Mouse (Mus musculus) lung, postnatal 25 days (tissue): ENCODE data around the gene Brca2.
"Not testable (repeated sequence)": the region's sequence is repeated elsewhere in the genome, so short reads cannot be mapped to it uniquely, and the experiment has no call there.

ENCODE experiments used
- DNase-seq: peaks from one replicate; pipeline ENCODE4 v3.0.0; 2022; ENCODE audit warnings: low spot score

The Brca2 gene

DNA sequence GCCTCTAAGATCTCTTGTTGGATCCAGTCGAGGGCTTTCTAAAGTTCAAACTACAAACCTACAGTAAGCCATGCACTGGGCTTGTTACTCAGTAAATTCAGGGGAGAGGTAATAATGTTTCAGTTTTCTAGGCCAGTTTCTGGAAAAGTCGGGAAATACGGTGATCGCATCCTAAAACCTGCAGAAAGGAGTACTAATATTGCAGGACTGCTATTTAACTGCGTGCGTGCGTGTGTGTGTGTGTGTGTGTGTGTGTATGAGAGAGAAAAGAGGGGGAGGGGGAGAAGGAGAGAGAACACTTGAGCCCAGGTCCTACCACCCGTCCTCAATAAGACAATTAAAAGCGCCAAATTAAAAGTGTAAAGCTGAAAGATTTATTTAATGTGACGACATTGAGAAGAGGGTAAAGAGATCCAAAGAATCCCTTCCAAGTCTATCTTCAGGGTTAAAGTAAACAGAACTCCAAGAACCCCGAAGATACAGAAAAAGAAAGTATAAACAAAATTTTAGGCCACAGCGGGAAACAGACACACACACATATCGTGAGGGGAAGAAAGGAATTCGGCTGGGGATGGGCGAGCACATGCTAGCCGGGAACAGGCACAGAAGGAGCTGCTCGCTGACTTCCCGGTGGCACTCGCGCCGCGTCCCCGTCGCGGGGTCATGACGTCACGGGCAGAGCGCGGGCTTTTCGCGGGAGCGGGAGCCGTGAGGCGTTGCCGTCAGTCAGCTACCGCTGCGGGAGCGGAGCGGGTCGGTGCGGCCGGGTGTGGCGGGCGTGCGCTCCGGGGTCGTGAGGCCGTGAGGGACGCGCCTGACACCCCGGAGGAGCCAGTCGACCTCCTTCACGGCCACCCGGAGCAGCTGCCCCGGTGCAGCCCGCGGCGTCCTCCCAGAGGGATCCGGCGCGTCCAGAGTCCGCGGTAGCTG, at the start of gene Brca2:
TSS of gene Brca2 (plus strand) at position 694 of the 930 bp plus-strand sequence.
- DNase-seq, result peak; percentile 91

DNA sequence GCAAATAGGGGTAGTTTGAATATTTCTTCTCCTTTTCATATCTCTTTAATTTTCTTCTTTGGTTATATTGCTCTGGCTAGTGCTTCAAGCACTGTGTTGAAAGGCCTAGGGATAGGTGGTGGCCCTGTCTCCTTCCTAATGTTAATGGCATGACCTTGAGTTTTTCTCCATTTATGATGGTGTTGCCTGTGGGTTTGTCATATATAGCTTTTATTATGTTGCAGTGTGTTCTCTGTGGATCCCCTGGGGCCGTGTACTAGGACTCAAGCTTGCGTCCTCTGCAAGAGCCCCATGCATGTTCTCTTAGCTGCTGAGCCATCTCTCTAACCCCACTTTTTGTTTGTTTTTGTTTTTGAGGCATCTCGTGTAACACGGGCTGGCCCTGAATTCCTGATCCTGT, 45.1 kb upstream of the Brca2 start:
- DNase-seq, result no peak

DNA sequence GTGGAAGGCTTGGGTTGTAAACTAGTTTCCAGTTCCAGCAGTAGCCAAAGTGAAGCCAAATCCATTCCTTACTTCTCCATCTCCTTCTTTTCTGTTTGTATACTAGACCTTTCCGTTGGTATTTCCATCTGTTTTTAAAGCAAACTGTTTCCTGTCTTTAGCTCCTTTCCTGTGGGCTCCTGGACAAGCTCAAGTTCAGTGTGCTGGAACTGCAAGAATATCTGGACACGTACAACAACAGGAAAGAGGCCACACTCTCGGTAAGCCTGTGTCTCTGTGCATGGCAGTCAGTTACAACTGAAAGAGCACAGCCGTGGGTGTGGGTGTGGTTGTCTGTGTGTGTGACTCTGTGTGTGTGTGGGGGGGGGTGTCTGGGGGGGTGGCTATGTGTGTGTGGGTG, 43.8 kb upstream of the Brca2 start:
- DNase-seq, result no peak

DNA sequence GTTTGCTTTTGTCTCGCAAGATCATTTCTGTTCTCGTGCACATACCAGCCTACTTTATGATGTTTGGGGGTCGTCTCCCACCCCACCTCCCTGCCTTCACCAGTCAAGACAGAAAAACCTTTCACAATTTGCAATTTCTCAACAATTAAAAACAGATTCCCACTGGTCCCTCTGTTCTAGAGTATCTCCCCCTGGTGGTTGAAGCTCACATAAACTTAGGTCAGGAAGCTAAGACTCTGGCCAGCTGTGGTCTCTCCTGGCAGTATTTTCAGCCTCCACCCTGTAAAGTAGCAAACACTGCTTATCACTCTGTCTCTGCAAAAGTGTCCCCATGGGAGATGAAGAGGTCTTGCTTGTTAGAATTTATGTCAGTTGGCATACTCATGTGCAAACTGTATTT, 37.2 kb upstream of the Brca2 start:
- peak; percentile 61 for DNase-seq

DNA sequence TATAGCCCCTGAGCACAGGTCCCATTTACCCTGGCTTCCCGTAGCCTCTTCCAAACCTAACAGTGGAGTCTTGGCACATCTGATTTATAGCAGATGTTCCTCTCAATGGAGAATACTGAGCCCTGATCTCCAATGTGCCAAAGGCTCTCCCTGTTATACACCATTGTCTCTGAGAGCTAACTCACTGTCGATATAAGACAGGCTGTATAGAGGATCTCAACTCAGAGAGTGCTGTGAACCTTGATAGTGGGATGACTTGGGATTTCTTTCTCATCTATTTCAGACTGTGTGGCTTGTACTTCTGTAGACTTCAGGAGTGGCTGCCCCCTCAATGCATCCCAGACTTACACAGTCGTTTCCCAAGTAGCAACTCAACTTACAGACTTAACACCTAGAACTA, 32.1 kb upstream of the Brca2 start:
- DNase-seq, result no peak

DNA sequence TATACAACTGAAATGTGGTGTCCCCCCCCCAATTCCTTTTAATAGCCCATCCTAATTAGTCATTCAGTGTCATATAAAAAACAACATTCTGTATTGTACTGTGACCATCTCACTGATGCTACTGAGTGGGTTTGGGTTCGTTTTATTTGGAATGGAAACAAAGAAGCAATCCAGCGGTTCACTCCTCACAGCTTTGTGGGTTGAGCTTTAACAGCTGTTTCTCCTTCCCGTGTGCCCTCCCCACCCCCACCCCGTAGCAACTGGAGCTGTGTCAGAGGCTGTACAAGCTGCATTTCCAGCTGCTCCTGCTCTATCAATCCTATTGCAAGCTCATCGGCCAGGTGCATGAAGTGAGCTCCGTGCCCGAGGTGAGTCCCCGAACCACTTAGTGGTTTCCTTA, 31.6 kb upstream of the Brca2 start:
- no peak for DNase-seq

DNA sequence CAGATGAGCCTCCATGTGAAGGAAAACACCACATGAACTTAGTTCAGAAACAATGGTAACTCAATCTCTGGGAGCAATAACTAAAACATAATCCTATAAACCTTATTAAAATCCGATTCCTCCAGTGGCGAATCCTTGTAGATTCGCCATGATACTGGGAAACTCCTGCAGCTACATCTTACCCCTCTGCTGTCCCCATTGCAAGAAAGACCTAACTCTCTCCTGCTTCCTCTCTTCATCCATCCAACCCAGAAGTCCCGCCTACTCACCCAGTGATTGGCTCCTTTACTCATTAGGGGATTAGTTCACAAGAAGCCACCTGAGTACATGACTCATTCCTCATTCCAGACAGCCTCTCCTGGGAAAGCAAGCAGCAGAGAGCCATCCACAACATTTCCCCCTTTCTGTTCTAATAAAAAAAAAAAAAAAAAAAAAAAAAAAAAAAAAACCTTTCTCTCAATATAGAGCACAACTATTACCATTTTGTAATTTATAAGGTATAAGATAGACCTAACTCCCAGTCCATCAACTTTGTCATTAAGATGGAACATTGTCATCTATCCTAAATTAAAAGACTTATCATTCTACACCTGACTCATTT, 30.8 kb upstream of the Brca2 start:
- DNase-seq, result not testable (repeated sequence)

DNA sequence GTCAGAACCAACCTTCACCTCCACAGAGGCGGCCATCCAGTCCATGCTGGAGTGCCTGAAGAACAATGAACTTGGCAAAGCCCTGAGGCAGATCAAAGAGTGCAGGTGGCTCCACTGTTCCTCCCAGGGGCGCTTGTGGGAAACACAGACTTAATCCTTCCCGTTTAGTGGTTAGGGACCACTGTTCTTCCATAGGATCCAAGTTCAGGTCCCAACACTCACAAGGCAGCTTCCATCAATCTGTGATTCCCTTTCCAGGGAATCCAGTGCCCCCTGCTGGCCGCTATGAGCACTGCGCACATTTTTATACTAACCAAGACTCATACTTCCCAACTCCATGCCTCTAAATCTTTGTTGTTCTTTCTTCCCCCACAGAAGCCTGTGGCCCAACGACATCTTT, 26.6 kb upstream of the Brca2 start:
- DNase-seq, result peak; percentile 37

DNA sequence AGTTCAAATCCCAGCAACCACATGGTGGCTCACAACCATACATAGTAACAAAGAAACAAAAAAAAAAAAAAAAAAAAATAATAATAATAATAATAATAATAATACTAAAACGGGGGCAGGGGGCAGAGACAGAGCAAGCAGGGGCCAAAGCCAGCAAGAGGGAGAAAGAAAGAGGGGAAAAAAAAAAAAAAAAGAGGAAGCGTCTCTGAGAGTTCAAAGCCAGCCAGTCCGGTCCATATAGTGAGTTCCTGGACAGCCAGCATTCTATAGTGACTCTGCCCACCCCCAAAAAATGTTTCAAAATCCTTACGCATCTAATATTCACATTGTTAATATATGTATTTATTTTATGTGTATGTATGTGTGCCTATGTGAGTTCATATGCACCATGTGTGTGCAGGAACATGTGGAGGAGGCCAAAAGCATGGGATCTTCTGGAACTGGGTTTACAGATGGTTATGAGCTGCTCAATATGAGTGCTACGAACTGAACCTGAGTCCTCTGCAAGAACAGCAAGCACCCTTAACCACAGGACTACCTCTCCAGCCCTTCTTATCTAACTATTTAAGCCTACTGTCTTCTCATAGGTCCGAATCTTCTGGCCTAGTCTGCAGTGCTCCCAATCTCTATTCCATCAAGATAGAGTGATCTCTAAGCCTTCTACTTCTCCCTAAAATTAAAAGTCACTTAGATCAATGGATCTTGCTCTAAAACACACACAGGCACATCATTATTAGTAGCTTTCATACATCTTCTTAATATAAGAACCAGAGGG, 11.8 kb upstream of the Brca2 start:
- DNase-seq, result no peak

DNA sequence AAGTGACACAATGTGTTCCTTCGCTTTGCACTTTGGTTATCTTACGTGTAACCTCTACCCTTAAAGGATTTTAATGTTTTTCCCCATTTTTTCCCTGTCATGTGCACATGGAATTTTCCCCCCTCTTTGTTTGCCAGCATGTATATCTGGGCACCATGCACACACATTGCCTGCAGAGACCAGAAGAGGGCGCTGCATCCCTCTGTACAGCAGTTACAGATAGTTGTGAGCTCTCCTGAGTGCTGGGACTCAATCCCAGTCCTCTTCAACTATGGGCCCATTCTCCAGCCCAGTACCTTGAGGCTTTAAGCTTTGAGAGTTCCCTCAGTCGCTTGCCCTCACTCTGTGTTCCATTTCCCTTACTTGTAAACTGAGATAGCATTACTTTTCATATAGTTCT, 9.2 kb upstream of the Brca2 start:
- DNase-seq, result no peak

DNA sequence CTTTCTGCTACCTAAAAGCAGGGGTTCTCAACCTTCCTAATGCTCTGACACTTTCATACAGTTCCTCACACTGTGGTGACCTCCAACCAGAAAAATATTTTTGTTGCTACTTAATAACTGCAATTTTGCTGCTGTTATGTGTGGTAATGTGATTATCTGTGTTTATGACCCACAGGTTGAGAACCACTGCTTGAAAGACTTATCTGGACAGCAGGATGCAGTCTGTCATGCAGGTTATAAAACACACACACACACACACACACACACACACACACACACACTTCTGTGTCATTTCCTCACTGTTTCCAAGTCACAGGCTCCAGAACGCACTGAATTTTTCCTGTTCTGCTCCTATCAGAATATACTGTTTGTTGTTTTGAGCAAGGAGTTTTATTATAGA, 8.4 kb upstream of the Brca2 start:
- DNase-seq, result no peak

DNA sequence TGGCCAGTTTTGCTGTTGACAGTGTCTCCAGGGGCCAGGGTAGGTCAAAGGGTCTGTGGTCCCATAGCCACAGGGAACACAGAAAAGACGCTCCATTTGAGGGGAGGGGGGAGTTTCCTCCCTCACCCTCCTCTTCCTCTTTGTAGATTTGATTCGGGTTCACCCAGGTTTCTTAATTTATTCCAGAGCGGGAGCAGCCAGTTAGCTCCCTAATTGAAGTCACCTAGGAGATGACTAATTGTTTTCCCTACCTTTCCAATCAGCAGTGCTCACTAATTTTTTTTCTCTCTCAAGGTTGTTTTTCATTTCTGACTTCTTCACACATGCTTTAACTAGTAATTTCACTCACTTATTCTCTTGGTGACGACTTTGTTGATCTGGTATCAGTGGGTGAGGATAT, 4.4 kb upstream of the Brca2 start, which contains the start of gene Zar1l:
TSS of gene Zar1l (minus strand) at position 101 of the 400 bp plus-strand sequence.
- no peak for DNase-seq

DNA sequence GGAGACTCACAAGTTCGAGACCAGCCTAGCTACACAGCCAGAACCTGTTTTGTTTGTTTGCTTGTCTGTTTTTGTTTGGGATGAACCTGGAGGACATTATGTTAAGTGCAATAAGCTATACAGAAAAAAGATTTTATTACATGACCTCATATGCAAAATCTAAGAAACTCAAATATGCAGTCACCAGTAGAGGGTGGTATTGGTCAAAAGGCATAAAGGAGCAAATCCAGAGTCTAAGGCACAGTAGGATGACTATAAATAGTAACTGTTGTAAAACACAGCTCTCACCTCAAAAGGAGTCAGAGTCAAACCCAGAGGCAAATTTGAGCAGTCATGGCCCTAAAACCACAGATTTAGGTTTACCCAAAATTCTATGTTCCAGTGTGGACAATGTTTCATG, 2.9 kb upstream of the Brca2 start:
- peak; percentile 48 for DNase-seq

DNA sequence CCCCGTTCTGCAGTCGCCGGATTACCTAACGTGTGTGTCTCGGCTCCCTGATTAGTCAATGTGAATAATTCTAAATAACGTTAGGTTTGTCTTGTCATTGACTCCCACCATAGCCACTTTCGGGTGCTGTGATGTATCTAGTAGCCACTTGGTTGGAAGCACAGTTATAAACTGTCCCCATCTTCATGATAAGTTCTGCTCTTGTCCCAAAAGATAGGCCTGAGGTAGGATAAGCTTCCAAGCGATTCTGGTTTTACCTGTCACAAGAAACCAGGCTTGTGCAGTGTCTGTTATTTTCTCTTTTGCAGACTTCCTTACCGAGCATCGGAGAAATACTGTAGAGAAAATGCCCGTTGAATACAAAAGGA, 421 bp downstream of the Brca2 start:
- no peak for DNase-seq

DNA sequence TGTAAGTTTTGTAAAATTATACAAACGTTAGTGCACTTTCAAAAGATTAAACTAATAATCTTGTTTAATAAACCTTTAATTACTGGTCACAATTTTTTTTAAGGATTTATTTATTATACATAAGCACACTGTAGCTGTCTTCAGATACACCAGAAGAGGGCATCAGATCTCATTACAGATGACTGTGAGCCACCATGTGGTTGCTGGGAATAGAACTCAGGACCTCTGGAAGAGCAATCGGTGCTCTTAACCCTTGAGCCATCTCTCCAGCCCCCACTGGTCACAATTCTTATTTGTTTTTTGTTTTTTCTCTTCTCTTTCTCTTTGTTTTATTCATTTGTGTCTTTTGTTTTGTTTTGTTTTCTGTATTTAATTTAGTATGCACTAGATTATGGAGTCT, 2.8 kb downstream of the Brca2 start:
- no peak for DNase-seq

DNA sequence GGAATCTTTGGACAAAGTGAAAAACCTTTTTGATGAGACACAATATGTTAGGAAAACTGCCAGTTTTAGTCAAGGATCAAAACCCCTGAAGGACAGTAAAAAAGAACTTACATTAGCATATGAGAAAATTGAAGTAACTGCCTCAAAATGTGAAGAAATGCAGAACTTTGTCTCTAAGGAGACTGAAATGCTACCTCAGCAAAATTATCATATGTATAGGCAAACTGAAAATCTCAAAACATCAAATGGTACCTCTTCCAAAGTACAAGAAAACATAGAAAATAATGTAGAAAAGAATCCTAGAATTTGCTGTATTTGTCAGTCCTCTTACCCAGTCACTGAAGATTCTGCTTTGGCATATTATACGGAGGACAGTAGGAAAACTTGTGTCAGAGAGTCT, 18.9 kb downstream of the Brca2 start:
- no peak for DNase-seq

DNA sequence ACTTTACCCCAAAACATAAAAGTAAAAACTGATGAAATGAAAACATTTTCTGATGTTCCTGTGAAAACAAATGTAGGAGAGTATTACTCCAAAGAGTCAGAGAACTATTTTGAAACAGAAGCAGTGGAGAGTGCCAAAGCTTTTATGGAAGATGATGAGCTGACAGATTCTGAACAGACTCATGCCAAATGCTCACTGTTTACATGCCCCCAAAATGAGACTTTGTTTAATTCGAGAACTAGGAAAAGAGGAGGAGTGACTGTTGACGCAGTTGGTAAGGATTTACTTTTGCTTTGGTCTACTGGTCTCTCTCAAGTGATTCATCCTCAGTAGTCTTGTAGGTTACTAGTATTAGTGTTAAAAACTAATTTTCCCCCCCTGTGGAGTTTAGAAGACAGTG, 20.8 kb downstream of the Brca2 start:
- DNase-seq, result no peak

DNA sequence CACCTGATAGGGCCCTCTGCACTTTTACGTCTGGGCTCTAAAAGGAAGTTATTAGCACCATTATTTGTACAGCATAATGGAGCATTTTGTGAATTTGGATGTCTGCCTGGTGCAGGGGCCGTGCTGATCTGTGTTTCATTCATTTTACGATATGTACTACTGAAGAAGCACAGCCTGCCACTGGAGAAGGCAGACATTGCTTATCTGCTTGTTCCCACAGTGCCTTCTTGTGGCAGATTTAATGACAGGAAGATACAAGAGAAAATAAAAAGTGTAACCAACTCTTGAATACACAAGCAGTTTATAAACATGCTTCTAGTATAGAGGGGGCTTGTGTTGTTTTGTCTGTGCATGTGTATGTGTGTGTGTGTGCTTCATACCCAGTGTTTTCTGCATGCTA, 29.2 kb downstream of the Brca2 start:
- DNase-seq, result no peak

DNA sequence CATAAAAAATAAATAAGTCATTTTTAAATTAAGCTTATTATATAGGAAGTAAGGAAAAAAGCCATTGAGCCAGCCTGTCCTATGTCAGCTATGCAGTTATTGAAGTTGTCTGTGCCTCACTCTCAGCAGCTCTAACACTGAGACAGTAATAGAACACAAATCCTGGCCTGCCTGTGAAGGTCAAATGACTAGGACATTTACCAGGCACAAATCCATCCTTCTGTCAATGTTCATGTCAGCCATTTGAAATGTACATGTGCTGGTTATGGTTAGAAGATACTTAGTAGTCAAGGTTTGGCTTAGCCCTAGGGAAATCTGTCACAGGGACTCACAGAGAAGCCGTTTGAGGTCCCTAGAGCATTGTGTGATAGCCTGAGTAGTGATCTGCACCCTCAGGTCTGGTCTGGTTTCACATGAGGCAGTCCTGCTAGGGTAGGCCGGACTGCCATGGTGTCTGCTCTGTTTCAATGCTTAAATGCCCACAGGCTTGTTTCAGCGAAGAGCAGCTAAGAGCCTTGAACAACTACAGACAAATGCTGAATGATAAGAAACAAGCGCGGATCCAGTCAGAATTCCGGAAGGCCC, 37.2 kb downstream of the Brca2 start:
- DNase-seq, result no peak

DNA sequence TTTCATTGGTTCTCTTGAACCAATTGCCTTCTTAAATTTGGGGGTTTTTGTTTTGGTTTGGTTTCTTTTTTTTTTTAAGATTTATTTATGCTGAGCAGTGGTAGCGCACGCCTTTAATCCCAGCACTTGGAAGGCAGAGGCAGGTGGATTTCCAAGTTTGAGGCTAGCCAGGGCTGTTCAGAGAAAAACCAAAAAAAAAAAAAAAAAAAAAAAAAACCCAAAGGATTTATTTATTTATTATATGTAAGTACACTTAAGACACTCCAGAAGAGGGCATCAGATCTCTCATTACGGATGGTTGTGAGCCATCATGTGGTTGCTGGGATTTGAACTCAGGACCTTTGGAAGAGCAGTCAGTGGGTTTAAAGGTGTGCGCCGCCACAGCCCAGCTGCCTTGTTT, 38.4 kb downstream of the Brca2 start:
- DNase-seq, result no peak

DNA sequence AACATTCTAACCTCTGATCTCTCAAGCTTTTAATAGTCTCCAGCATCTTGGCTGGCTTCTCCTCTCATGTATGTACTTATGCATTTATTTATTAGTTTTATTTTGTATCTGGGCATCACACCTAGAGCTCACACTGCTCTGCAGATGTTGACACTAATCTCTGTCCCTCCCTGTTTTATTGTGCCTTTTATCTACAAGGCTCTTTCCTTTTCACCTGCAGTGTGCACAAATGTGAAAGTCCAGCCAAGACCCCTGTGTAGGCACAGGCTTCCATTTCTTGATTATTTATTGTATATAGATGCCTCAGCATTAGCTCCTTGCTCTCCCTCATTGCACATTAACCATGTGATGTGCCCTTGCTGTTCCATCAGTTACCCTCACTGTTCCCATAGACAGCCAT, 38.9 kb downstream of the Brca2 start:
- no peak for DNase-seq

DNA sequence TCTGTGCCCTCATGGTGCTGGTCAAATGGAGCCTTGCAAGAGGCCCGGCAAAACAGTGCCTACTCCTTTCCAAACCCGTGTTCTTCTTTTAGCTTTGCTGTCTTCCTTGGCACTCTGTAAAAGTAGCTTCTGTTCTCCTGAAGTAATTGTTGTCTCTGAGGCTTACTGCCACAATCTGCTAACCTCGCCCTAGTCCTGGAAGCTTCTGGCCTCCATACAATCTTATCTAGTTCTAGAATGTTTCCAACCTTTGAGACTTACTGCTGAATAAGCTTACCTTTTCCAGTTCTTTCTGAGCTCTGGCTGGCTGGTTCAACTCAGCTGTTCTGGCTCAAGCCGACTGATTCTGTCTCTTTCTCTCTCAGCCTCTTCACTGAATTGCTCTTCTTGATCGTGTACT, 39.4 kb downstream of the Brca2 start:
- DNase-seq, result no peak

DNA sequence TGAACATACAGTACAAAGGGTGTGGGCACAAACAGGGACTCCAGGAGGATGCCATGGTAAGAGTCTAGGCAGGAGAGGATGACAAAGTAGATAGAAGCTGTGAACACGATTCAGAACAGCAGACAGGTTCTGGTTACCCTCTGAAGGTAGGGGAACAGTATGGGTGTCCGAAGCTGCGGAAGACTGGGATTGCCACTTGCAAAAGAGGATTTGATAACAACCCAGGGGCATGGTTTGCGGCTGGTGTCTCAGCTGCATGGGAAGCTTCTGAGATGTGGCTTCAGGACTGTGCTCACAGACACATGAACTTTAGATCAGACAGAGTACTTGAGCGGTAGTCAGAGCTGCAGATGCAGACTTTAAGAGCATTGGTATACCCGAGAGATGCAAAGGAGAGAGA, 42.0 kb downstream of the Brca2 start:
- no peak for DNase-seq
